Mouse (Mus musculus): ENCODE measurements around the gene Esrra. TPM values are rescaled to one million over a fixed set of nuclear protein-coding genes. Genes with fewer than 3 reads are reported as not detected.
"Not testable (repeated sequence)": the region's sequence is repeated elsewhere in the genome, so short reads cannot be mapped to it uniquely, and the experiment has no call there.

The Esrra gene
- polyA plus RNA-seq, 1 experiment from 2014 or later = 6.9 TPM

GRCm38 (mm10) chr19:6903031-6903430 lies 18.6 kb downstream of the Esrra start:
- no peak overlapping the region for H3K4me3 ChIP-seq (replicated peaks; ENCODE audit: low read depth, low read length)
- peaks cover 5% of the 10 kb centered on the region; the same call in 1 of the 2 replicates for H3K4me1 ChIP-seq (ENCODE audit: control insufficient read depth, insufficient read depth, low read length)
- no peak for DNase-seq
- H3K27me3 ChIP-seq (ENCODE audit: control insufficient read depth, insufficient read depth, low read length) = no peaks in the 10 kb centered on the region
- 96% methylated on average over 1 of the region's 1 CpGs for WGBS
- H3K9ac ChIP-seq (replicated peaks; ENCODE audit: low read length) = no peak overlapping the region
- no peak overlapping the region for H3K27ac ChIP-seq (replicated peaks; ENCODE audit: low read depth, low read length)
- ATAC-seq (ENCODE audit: low FRiP score, low TSS enrichment) = no peak
- H3K9me3 ChIP-seq (ENCODE audit: control insufficient read depth, low read length) = no peaks in the 10 kb centered on the region
- peaks cover 31% of the 10 kb centered on the region for H3K36me3 ChIP-seq (ENCODE audit: control insufficient read depth, insufficient read depth, low read length)
- no peak overlapping the region for H3K4me2 ChIP-seq (ENCODE audit: low read length)

- WGBS = 87% methylated on average over 4 of the region's 4 CpGs
- ATAC-seq (ENCODE audit: low FRiP score, low TSS enrichment) = no peak
Measured at GRCm38 (mm10) chr19:6899641-6900040, 22.0 kb downstream of the Esrra start.

GRCm38 (mm10) chr19:6895608-6896305 lies 25.9 kb downstream of the Esrra start:
- H3K9me3 ChIP-seq (ENCODE audit: control insufficient read depth, low read length); H3K27me3 ChIP-seq (ENCODE audit: control insufficient read depth, insufficient read depth, low read length); H3K4me3 ChIP-seq (replicated peaks; ENCODE audit: low read depth, low read length); H3K36me3 ChIP-seq (ENCODE audit: control insufficient read depth, insufficient read depth, low read length); ATAC-seq (ENCODE audit: low FRiP score, low TSS enrichment); H3K4me1 ChIP-seq (ENCODE audit: control insufficient read depth, insufficient read depth, low read length); H3K27ac ChIP-seq (replicated peaks; ENCODE audit: low read depth, low read length); H3K4me2 ChIP-seq (ENCODE audit: low read length); H3K9ac ChIP-seq (replicated peaks; ENCODE audit: low read length); DNase-seq: not testable (repeated sequence)
- 92% methylated on average over 18 of the region's 18 CpGs for WGBS

More at GRCm38 (mm10) chr19:6899641-6900040, 22.0 kb downstream of the Esrra start:
- H3K27me3 ChIP-seq (ENCODE audit: control insufficient read depth, insufficient read depth, low read length) = no peaks in the 10 kb centered on the region
- H3K36me3 ChIP-seq (ENCODE audit: control insufficient read depth, insufficient read depth, low read length) = peaks cover 7% of the 10 kb centered on the region
- no peak for DNase-seq
- H3K4me1 ChIP-seq (ENCODE audit: control insufficient read depth, insufficient read depth, low read length) = no peaks in the 10 kb centered on the region
- no peak overlapping the region for H3K9ac ChIP-seq (replicated peaks; ENCODE audit: low read length)
- no peak overlapping the region for H3K4me3 ChIP-seq (replicated peaks; ENCODE audit: low read depth, low read length)
- no peak overlapping the region for H3K4me2 ChIP-seq (ENCODE audit: low read length)
- H3K9me3 ChIP-seq (ENCODE audit: control insufficient read depth, low read length) = peaks cover 5% of the 10 kb centered on the region; the same call in 1 of the 2 replicates
- H3K27ac ChIP-seq (replicated peaks; ENCODE audit: low read depth, low read length) = no peak overlapping the region

GRCm38 (mm10) chr19:6893731-6894451 lies 27.7 kb downstream of the Esrra start:
- 93% methylated on average over 14 of the region's 14 CpGs for WGBS
- peaks cover 5% of the 10 kb centered on the region; the same call in 1 of the 2 replicates for H3K9me3 ChIP-seq (ENCODE audit: control insufficient read depth, low read length)
- no peaks in the 10 kb centered on the region for H3K27me3 ChIP-seq (ENCODE audit: control insufficient read depth, insufficient read depth, low read length)
- no peak overlapping the region for H3K4me3 ChIP-seq (replicated peaks; ENCODE audit: low read depth, low read length)
- no peak overlapping the region for H3K27ac ChIP-seq (replicated peaks; ENCODE audit: low read depth, low read length)
- no peak for DNase-seq
- no peak overlapping the region for H3K4me2 ChIP-seq (ENCODE audit: low read length)
- H3K4me1 ChIP-seq (ENCODE audit: control insufficient read depth, insufficient read depth, low read length) = no peaks in the 10 kb centered on the region
- ATAC-seq (ENCODE audit: low FRiP score, low TSS enrichment) = no peak
- no peaks in the 10 kb centered on the region for H3K36me3 ChIP-seq (ENCODE audit: control insufficient read depth, insufficient read depth, low read length)
- H3K9ac ChIP-seq (replicated peaks; ENCODE audit: low read length) = no peak overlapping the region

- Histone ChIP-seq H3K27ac (replicated peaks; ENCODE audit: low read depth, low read length) (no peak overlapping the region), H3K4me3 (replicated peaks; ENCODE audit: low read depth, low read length) (no peak overlapping the region), H3K9ac (replicated peaks; ENCODE audit: low read length) (no peak overlapping the region), H3K4me2 (ENCODE audit: low read length) (no peak overlapping the region), H3K9me3 (ENCODE audit: control insufficient read depth, low read length) (peaks cover 5% of the 10 kb centered on the region; the same call in 1 of the 2 replicates), H3K27me3 (ENCODE audit: control insufficient read depth, insufficient read depth, low read length) (no peaks in the 10 kb centered on the region), H3K4me1 (ENCODE audit: control insufficient read depth, insufficient read depth, low read length) (no peaks in the 10 kb centered on the region), H3K36me3 (ENCODE audit: control insufficient read depth, insufficient read depth, low read length) (no peaks in the 10 kb centered on the region)
- 72% methylated on average over 4 of the region's 4 CpGs for WGBS
- ATAC-seq (ENCODE audit: low FRiP score, low TSS enrichment) (no peak), DNase-seq (no peak)
Measured at GRCm38 (mm10) chr19:6892512-6892911, 29.1 kb downstream of the Esrra start.

- no peak overlapping the region for H3K4me3 ChIP-seq (replicated peaks; ENCODE audit: low read depth, low read length)
- WGBS = 92% methylated on average over 4 of the region's 4 CpGs
- H3K4me2 ChIP-seq (ENCODE audit: low read length) = no peak overlapping the region
- no peak overlapping the region for H3K9ac ChIP-seq (replicated peaks; ENCODE audit: low read length)
- ATAC-seq (ENCODE audit: low FRiP score, low TSS enrichment) (no peak), DNase-seq (no peak)
- peaks cover 9% of the 10 kb centered on the region for H3K9me3 ChIP-seq (ENCODE audit: control insufficient read depth, low read length)
- no peak overlapping the region for H3K27ac ChIP-seq (replicated peaks; ENCODE audit: low read depth, low read length)
- H3K27me3 ChIP-seq (ENCODE audit: control insufficient read depth, insufficient read depth, low read length) = no peaks in the 10 kb centered on the region
- H3K4me1 ChIP-seq (ENCODE audit: control insufficient read depth, insufficient read depth, low read length) = no peaks in the 10 kb centered on the region
- H3K36me3 ChIP-seq (ENCODE audit: control insufficient read depth, insufficient read depth, low read length) = no peaks in the 10 kb centered on the region
Measured at GRCm38 (mm10) chr19:6877965-6878364, 43.6 kb downstream of the Esrra start.

- Histone ChIP-seq H3K9me3 (ENCODE audit: control insufficient read depth, low read length) (peaks cover 9% of the 10 kb centered on the region), H3K27ac (replicated peaks; ENCODE audit: low read depth, low read length) (no peak overlapping the region), H3K4me2 (ENCODE audit: low read length) (no peak overlapping the region), H3K36me3 (ENCODE audit: control insufficient read depth, insufficient read depth, low read length) (no peaks in the 10 kb centered on the region), H3K27me3 (ENCODE audit: control insufficient read depth, insufficient read depth, low read length) (no peaks in the 10 kb centered on the region), H3K9ac (replicated peaks; ENCODE audit: low read length) (no peak overlapping the region), H3K4me1 (ENCODE audit: control insufficient read depth, insufficient read depth, low read length) (no peaks in the 10 kb centered on the region), H3K4me3 (replicated peaks; ENCODE audit: low read depth, low read length) (no peak overlapping the region)
- DNase-seq (no peak), ATAC-seq (ENCODE audit: low FRiP score, low TSS enrichment) (no peak)
Measured at GRCm38 (mm10) chr19:6876799-6877198, 44.8 kb downstream of the Esrra start.

GRCm38 (mm10) chr19:6875834-6876233 lies 45.8 kb downstream of the Esrra start:
- ATAC-seq (ENCODE audit: low FRiP score, low TSS enrichment) (no peak), DNase-seq (no peak)
- H3K4me1 ChIP-seq (ENCODE audit: control insufficient read depth, insufficient read depth, low read length) = no peaks in the 10 kb centered on the region
- H3K27me3 ChIP-seq (ENCODE audit: control insufficient read depth, insufficient read depth, low read length) = no peaks in the 10 kb centered on the region
- no peak overlapping the region for H3K9ac ChIP-seq (replicated peaks; ENCODE audit: low read length)
- WGBS = 86% methylated on average over 6 of the region's 6 CpGs
- H3K9me3 ChIP-seq (ENCODE audit: control insufficient read depth, low read length) = peaks cover 9% of the 10 kb centered on the region
- H3K27ac ChIP-seq (replicated peaks; ENCODE audit: low read depth, low read length) = no peak overlapping the region
- H3K4me3 ChIP-seq (replicated peaks; ENCODE audit: low read depth, low read length) = no peak overlapping the region
- H3K36me3 ChIP-seq (ENCODE audit: control insufficient read depth, insufficient read depth, low read length) = no peaks in the 10 kb centered on the region
- H3K4me2 ChIP-seq (ENCODE audit: low read length) = no peak overlapping the region

GRCm38 (mm10) chr19:6874257-6874656 lies 47.4 kb downstream of the Esrra start:
- DNase-seq = no peak
- WGBS = 87% methylated on average over 1 of the region's 1 CpGs

More at GRCm38 (mm10) chr19:6874257-6874656, 47.4 kb downstream of the Esrra start:
- Histone ChIP-seq H3K9ac (replicated peaks; ENCODE audit: low read length) (no peak overlapping the region), H3K36me3 (ENCODE audit: control insufficient read depth, insufficient read depth, low read length) (no peaks in the 10 kb centered on the region), H3K4me3 (replicated peaks; ENCODE audit: low read depth, low read length) (no peak overlapping the region), H3K27ac (replicated peaks; ENCODE audit: low read depth, low read length) (no peak overlapping the region), H3K27me3 (ENCODE audit: control insufficient read depth, insufficient read depth, low read length) (no peaks in the 10 kb centered on the region), H3K9me3 (ENCODE audit: control insufficient read depth, low read length) (peaks cover 5% of the 10 kb centered on the region; the same call in 1 of the 2 replicates), H3K4me1 (ENCODE audit: control insufficient read depth, insufficient read depth, low read length) (no peaks in the 10 kb centered on the region), H3K4me2 (ENCODE audit: low read length) (no peak overlapping the region)
- no peak for ATAC-seq (ENCODE audit: low FRiP score, low TSS enrichment)

Data from midbrain, embryonic 14.5 days (tissue).